Mouse (Mus musculus): ENCODE data around the gene Frem1. TPM values are rescaled to one million over a fixed set of nuclear protein-coding genes. Genes with fewer than 3 reads are reported as not detected.
A peak's percentile ranks its signal among the peaks of the same experiment; 100 is the strongest.

The Frem1 gene
- polyA plus RNA-seq, 1 experiment: 0.48 TPM

DNA sequence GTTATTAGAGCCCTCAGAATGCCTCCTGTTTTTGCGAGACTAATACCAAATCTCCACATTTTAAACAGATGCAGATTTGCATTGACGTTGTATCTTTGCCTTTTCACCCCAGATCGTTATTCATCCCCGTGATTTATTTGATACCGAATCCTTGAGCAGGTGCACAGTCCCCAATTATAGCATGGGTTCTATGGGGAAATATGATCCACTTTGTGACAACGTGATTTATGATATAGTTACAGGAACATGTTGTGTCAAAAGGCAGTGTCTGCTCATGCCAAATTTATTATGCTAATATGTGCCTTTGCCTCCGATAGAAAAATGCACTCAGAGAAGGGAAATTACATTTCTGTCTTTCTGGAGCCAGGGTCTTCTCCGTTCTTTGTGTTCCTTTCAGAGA, 102.6 kb downstream of the Frem1 start:
- no peaks in the 10 kb centered on the region for H3K4me1 ChIP-seq (ENCODE audit: control insufficient read depth, insufficient read depth, insufficient read length, low read length)
- no peaks in the 10 kb centered on the region for H3K27me3 ChIP-seq (ENCODE audit: control insufficient read depth, insufficient read depth, low read length)
- H3K27ac ChIP-seq (ENCODE audit: insufficient read depth, low read depth, low read length): no peak overlapping the region
- no peaks in the 10 kb centered on the region for H3K36me3 ChIP-seq (ENCODE audit: control insufficient read depth, insufficient read depth, low read length)
- WGBS: 70% methylated on average over 8 of the region's 8 CpGs
- TF ChIP-seq POLR2A (IDR thresholded peaks at IDR 0.05; ENCODE audit: low read depth, low read length): no peak
- H3K4me3 ChIP-seq (ENCODE audit: low read depth, low read length): no peak overlapping the region

DNA sequence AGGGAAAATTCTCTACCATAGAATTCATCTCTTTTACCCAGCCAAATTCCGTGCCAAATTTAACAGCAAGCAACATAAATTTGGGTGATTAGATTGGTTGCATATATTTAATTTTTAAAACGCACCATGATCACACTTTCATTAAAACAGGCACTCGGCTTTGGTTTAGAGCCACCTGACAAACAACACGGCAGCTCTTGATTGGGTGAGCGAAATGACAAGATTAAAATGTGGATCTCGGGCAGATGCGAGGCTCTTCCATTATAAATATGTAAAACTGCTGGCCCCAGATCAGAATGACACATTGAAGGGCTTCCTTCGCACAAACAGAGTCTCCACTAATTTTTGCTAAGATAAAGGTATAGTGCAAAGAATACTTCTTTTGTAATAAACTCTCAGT, 105.4 kb downstream of the Frem1 start:
- no peaks in the 10 kb centered on the region for H3K4me1 ChIP-seq (ENCODE audit: control insufficient read depth, insufficient read depth, insufficient read length, low read length)
- 86% methylated on average over 8 of the region's 8 CpGs for WGBS
- H3K27ac ChIP-seq (ENCODE audit: insufficient read depth, low read depth, low read length): no peak overlapping the region
- no peak for TF ChIP-seq CTCF (IDR thresholded peaks at IDR 0.05; ENCODE audit: extremely low read depth, insufficient read length, insufficient replicate concordance, low read depth, low read length)
- no peak for TF ChIP-seq POLR2A (IDR thresholded peaks at IDR 0.05; ENCODE audit: low read depth, low read length)
- no peaks in the 10 kb centered on the region for H3K36me3 ChIP-seq (ENCODE audit: control insufficient read depth, insufficient read depth, low read length)
- H3K4me3 ChIP-seq (ENCODE audit: low read depth, low read length): no peak overlapping the region
- no peaks in the 10 kb centered on the region for H3K27me3 ChIP-seq (ENCODE audit: control insufficient read depth, insufficient read depth, low read length)

DNA sequence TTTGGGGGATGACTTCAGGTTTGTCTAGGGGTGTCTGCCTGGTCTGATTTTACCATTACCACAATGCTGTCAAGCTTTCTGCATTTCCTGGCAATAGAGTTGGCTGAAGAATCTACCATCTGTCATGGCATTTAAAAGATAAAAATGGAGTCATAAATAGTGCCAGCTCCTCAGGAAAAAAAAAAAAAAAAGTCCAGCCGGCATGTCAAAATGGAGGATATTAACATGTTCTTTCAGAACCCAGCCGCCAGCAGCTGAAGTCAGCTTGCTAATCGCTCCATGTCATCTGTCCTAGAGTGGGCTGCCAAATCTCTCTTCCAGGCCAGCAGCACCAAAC, 105.9 kb downstream of the Frem1 start:
- Histone ChIP-seq H3K4me3 (ENCODE audit: low read depth, low read length) (no peak overlapping the region), H3K27ac (ENCODE audit: insufficient read depth, low read depth, low read length) (no peak overlapping the region), H3K36me3 (ENCODE audit: control insufficient read depth, insufficient read depth, low read length) (no peaks in the 10 kb centered on the region), H3K27me3 (ENCODE audit: control insufficient read depth, insufficient read depth, low read length) (no peaks in the 10 kb centered on the region), H3K4me1 (ENCODE audit: control insufficient read depth, insufficient read depth, insufficient read length, low read length) (no peaks in the 10 kb centered on the region)
- TF ChIP-seq POLR2A (IDR thresholded peaks at IDR 0.05; ENCODE audit: low read depth, low read length): no peak
- no peak for TF ChIP-seq CTCF (IDR thresholded peaks at IDR 0.05; ENCODE audit: extremely low read depth, insufficient read length, insufficient replicate concordance, low read depth, low read length)
- WGBS: 80% methylated on average over 3 of the region's 3 CpGs

DNA sequence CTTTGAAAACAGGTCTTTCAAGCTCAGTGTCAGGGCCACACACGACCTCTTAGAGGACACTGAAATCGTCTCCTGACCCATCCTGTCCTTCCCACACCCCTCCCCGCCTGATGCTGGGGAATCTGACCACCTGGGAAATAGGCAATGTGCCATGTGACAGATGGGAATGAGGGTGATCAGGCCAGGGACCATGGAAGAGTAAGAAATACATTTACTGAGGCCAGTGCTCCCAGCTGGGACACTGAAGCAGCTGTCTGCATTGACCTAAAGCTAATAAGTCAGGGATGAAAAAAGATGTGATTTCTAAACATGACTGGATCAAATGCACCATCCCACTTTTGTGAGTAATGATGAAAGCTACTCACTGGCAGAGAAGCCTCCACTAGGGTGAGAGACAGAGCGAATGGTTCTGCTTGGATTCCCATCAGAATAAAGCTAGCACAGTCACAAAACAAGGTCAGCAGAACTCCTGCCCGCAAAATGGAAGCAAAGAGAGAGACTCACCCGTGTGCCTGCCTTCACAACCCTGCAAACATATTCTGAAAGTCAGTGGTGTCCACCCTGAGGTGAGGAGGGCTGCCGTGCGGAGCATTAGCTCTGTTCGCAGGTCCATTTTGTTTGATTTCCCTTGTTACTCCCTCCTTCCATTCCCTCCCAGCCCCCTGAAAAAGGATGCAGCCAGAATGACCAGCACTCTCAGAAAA, 106.4 kb downstream of the Frem1 start:
- TF ChIP-seq POLR2A (IDR thresholded peaks at IDR 0.05; ENCODE audit: low read depth, low read length) (no peak), CTCF (IDR thresholded peaks at IDR 0.05; ENCODE audit: extremely low read depth, insufficient read length, insufficient replicate concordance, low read depth, low read length) (no peak)
- H3K27ac ChIP-seq (ENCODE audit: insufficient read depth, low read depth, low read length): no peak overlapping the region
- no peaks in the 10 kb centered on the region for H3K36me3 ChIP-seq (ENCODE audit: control insufficient read depth, insufficient read depth, low read length)
- no peak overlapping the region for H3K4me3 ChIP-seq (ENCODE audit: low read depth, low read length)
- WGBS: 76% methylated on average over 9 of the region's 9 CpGs
- H3K4me1 ChIP-seq (ENCODE audit: control insufficient read depth, insufficient read depth, insufficient read length, low read length): no peaks in the 10 kb centered on the region
- H3K27me3 ChIP-seq (ENCODE audit: control insufficient read depth, insufficient read depth, low read length): no peaks in the 10 kb centered on the region

DNA sequence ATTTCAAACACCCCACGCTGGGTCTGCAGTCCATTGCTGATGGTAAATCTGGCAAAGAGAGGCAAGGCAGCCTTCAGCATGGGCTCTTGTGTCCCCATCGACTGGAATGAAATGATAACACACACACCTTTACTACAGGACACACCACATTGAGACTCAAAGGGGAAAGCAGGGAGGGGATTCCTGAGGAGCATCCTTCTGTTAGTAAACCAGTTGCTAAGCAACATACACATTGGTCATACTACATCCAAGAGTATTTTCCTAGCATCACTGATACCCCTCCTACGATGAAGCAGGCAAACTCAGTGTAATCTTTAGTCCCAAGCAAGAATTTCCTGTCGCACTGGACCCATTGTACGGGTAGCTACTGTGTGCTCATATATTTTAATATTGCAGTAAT, 111.5 kb downstream of the Frem1 start:
- TF ChIP-seq POLR2A (IDR thresholded peaks at IDR 0.05; ENCODE audit: low read depth, low read length) (no peak), CTCF (IDR thresholded peaks at IDR 0.05; ENCODE audit: extremely low read depth, insufficient read length, insufficient replicate concordance, low read depth, low read length) (no peak)
- Histone ChIP-seq H3K4me1 (ENCODE audit: control insufficient read depth, insufficient read depth, insufficient read length, low read length) (no peaks in the 10 kb centered on the region), H3K27me3 (ENCODE audit: control insufficient read depth, insufficient read depth, low read length) (no peaks in the 10 kb centered on the region), H3K36me3 (ENCODE audit: control insufficient read depth, insufficient read depth, low read length) (no peaks in the 10 kb centered on the region), H3K4me3 (ENCODE audit: low read depth, low read length) (no peak overlapping the region), H3K27ac (ENCODE audit: insufficient read depth, low read depth, low read length) (no peak overlapping the region)
- 81% methylated on average over 5 of the region's 5 CpGs for WGBS

DNA sequence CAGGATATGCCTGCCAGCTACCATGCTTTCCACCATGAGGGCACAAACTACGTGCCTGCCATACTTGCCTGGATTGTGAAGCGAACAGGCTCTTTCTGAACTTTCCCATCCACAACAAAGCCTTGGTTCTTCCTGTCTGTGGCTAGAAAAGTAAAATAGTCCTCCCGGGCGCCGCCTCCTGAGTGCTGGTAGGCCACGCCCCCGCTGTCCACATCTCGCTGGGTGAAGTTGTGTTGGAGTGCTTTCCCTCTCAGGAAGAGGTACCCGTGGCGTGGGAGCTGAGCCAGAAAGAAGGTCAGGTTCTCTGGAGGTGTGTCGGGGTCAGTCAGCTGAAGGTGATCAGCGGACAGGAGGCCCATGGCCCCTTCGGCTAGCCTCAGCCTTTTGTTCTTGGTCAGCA, 111.9 kb downstream of the Frem1 start:
- Histone ChIP-seq H3K27ac (ENCODE audit: insufficient read depth, low read depth, low read length) (no peak overlapping the region), H3K27me3 (ENCODE audit: control insufficient read depth, insufficient read depth, low read length) (no peaks in the 10 kb centered on the region), H3K36me3 (ENCODE audit: control insufficient read depth, insufficient read depth, low read length) (no peaks in the 10 kb centered on the region), H3K4me1 (ENCODE audit: control insufficient read depth, insufficient read depth, insufficient read length, low read length) (no peaks in the 10 kb centered on the region), H3K4me3 (ENCODE audit: low read depth, low read length) (no peak overlapping the region)
- WGBS: 69% methylated on average over 13 of the region's 13 CpGs
- TF ChIP-seq CTCF (IDR thresholded peaks at IDR 0.05; ENCODE audit: extremely low read depth, insufficient read length, insufficient replicate concordance, low read depth, low read length): no peak
- no peak for TF ChIP-seq POLR2A (IDR thresholded peaks at IDR 0.05; ENCODE audit: low read depth, low read length)

DNA sequence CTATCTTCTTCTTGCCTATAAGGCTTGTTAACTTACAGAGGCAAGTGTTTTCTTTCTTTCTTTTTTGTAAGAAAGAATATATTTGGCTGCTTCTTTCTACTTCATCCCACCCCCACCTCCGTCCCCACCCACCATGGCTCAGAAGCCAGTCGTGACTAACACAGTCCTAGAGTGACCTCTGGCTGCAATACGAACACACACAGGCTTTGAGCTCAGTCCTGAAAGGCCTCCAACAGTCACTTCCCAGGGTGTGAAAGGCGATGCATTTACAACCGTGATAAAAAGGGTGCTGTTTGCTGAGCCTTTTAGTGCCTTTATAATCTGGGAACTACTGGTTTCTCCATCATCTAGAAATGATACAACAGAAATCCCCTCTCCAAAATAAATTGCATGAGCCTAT, 117.8 kb downstream of the Frem1 start:
- no peak overlapping the region for H3K4me3 ChIP-seq (ENCODE audit: low read depth, low read length)
- no peaks in the 10 kb centered on the region for H3K36me3 ChIP-seq (ENCODE audit: control insufficient read depth, insufficient read depth, low read length)
- TF ChIP-seq POLR2A (IDR thresholded peaks at IDR 0.05; ENCODE audit: low read depth, low read length) (no peak), CTCF (IDR thresholded peaks at IDR 0.05; ENCODE audit: extremely low read depth, insufficient read length, insufficient replicate concordance, low read depth, low read length) (peak; percentile 45; the same call in 1 of the 2 replicates)
- WGBS: 5% methylated on average over 5 of the region's 5 CpGs
- no peak overlapping the region for H3K27ac ChIP-seq (ENCODE audit: insufficient read depth, low read depth, low read length)
- no peaks in the 10 kb centered on the region for H3K27me3 ChIP-seq (ENCODE audit: control insufficient read depth, insufficient read depth, low read length)
- peaks cover 3% of the 10 kb centered on the region; the same call in 1 of the 2 replicates for H3K4me1 ChIP-seq (ENCODE audit: control insufficient read depth, insufficient read depth, insufficient read length, low read length)
